Mouse (Mus musculus) testis, adult 2 months (tissue): ENCODE measurements around the gene Ccl11. TPM values are rescaled to one million over a fixed set of nuclear protein-coding genes. Genes with fewer than 3 reads are reported as not detected.

Source experiments
- H3K27ac ChIP-seq: fragments of 200-500 bp; 2 replicates; pipeline ENCODE4 v1.5.1; 2012; ENCODE audit warnings: low read depth, low read length; ENCODE audit not compliant: control insufficient read depth, insufficient read depth
- H3K27me3 ChIP-seq: fragments of 200-500 bp; 2 replicates; pipeline ENCODE4 v1.6.1; 2012; ENCODE audit warnings: mild to moderate bottlenecking, low read length, moderate library complexity; ENCODE audit not compliant: control insufficient read depth, insufficient read depth
- H3K36me3 ChIP-seq: fragments of 200-500 bp; 2 replicates; pipeline ENCODE4 v1.6.1; 2012; ENCODE audit warnings: mild to moderate bottlenecking, low read length; ENCODE audit not compliant: control insufficient read depth, insufficient read depth
- H3K4me1 ChIP-seq: fragments of 200-500 bp; 2 replicates; pipeline ENCODE4 v1.6.1; 2012; ENCODE audit warnings: low read length; ENCODE audit not compliant: control insufficient read depth, insufficient read depth
- H3K4me3 ChIP-seq: fragments of 200-500 bp; 2 replicates; pipeline ENCODE4 v1.5.1; 2012; ENCODE audit warnings: low read depth, mild to moderate bottlenecking, low read length, moderate library complexity, mixed read lengths; ENCODE audit not compliant: control insufficient read depth
- CTCF ChIP-seq: fragments of 200-500 bp; IDR thresholded peaks from 2 replicates; pipeline ENCODE4 v1.5.1; 2012; ENCODE audit warnings: low read depth, mild to moderate bottlenecking, inconsistent platforms, low read length, moderate library complexity; ENCODE audit not compliant: control insufficient read depth, insufficient read depth, insufficient replicate concordance
- POLR2A ChIP-seq: fragments of 200-500 bp; IDR thresholded peaks from 2 replicates; pipeline ENCODE4 v1.6.1; 2012; ENCODE audit warnings: low read depth, mild to moderate bottlenecking, inconsistent platforms, low read length, moderate library complexity; ENCODE audit not compliant: control insufficient read depth
- polyA plus RNA-seq: library from polyadenylated mRNA; depleted of rRNA; stranded (reverse); fragments of >200 nt; gene quantifications from 2 replicates; pipeline ENCODE4 v1.2.3, GENCODE M21; 2012

Ccl11 gene
- polyA plus RNA-seq, 1 experiment: not detected

- TF ChIP-seq CTCF (no peak), POLR2A (no peak)
- no peaks in the 10 kb centered on the region for H3K4me1 ChIP-seq
- H3K27ac ChIP-seq: no peak overlapping the region
- no peaks in the 10 kb centered on the region for H3K27me3 ChIP-seq
- H3K4me3 ChIP-seq: no peak overlapping the region
- no peaks in the 10 kb centered on the region for H3K36me3 ChIP-seq
Observed at GRCm38 (mm10) chr11:82077031-82077430, 19.4 kb downstream of the Ccl11 start.

- no peak overlapping the region for H3K4me3 ChIP-seq
- no peak for TF ChIP-seq CTCF
- no peak for TF ChIP-seq POLR2A
- no peaks in the 10 kb centered on the region for H3K27me3 ChIP-seq
- H3K4me1 ChIP-seq: no peaks in the 10 kb centered on the region
- H3K27ac ChIP-seq: no peak overlapping the region
- no peaks in the 10 kb centered on the region for H3K36me3 ChIP-seq
Observed at GRCm38 (mm10) chr11:82078136-82078730, 20.6 kb downstream of the Ccl11 start.

GRCm38 (mm10) chr11:82080865-82081264 lies 23.2 kb downstream of the Ccl11 start:
- H3K4me1 ChIP-seq: no peaks in the 10 kb centered on the region
- H3K27ac ChIP-seq: no peak overlapping the region
- H3K27me3 ChIP-seq: no peaks in the 10 kb centered on the region
- H3K4me3 ChIP-seq: no peak overlapping the region
- H3K36me3 ChIP-seq: no peaks in the 10 kb centered on the region
- TF ChIP-seq POLR2A (no peak), CTCF (no peak)

GRCm38 (mm10) chr11:82084360-82084759 lies 26.7 kb downstream of the Ccl11 start:
- Histone ChIP-seq H3K4me3 (no peak overlapping the region), H3K36me3 (no peaks in the 10 kb centered on the region), H3K27me3 (no peaks in the 10 kb centered on the region), H3K4me1 (no peaks in the 10 kb centered on the region), H3K27ac (no peak overlapping the region)
- no peak for TF ChIP-seq POLR2A
- no peak for TF ChIP-seq CTCF

- Histone ChIP-seq H3K4me3 (no peak overlapping the region), H3K36me3 (no peaks in the 10 kb centered on the region), H3K4me1 (no peaks in the 10 kb centered on the region), H3K27me3 (no peaks in the 10 kb centered on the region), H3K27ac (no peak overlapping the region)
- TF ChIP-seq CTCF (no peak), POLR2A (no peak)
Observed at GRCm38 (mm10) chr11:82099511-82100323, 42.1 kb downstream of the Ccl11 start.

- no peaks in the 10 kb centered on the region for H3K27me3 ChIP-seq
- no peaks in the 10 kb centered on the region for H3K4me1 ChIP-seq
- H3K27ac ChIP-seq: no peak overlapping the region
- H3K4me3 ChIP-seq: no peak overlapping the region
- TF ChIP-seq POLR2A (no peak), CTCF (no peak)
- no peaks in the 10 kb centered on the region for H3K36me3 ChIP-seq
Observed at GRCm38 (mm10) chr11:82101087-82101486, 43.5 kb downstream of the Ccl11 start.

GRCm38 (mm10) chr11:82101529-82101928 lies 43.9 kb downstream of the Ccl11 start, which contains the start of gene Ccl12:
Ccl12 (plus strand) TSS chr11:82101845.
- Histone ChIP-seq H3K36me3 (no peaks in the 10 kb centered on the region), H3K4me3 (no peak within 1 kb of the TSS), H3K27me3 (no peaks in the 10 kb centered on the region), H3K27ac (no peak within 1 kb of the TSS), H3K4me1 (no peaks in the 10 kb centered on the region)
- TF ChIP-seq CTCF: no peak
- TF ChIP-seq POLR2A: no peak
